Mouse (Mus musculus) embryonic facial prominence, embryonic 14.5 days (tissue): ENCODE measurements around the gene Nkapd1. TPM values are rescaled to one million over a fixed set of nuclear protein-coding genes. Genes with fewer than 3 reads are reported as not detected.
"Not testable (repeated sequence)": the region's sequence is repeated elsewhere in the genome, so short reads cannot be mapped to it uniquely, and the experiment has no call there.

Experiments
- ATAC-seq: fragments of 200-750 bp; cut with Nextera tagmentation; 2 replicates; pipeline ENCODE4 v1.8.0; 2017; ENCODE audit warnings: low read depth, moderate number of reproducible peaks, moderate TSS enrichment
- DNase-seq: peaks from one replicate; pipeline ENCODE4 v3.0.0-alpha.2; 2015; ENCODE audit warnings: low spot score
- H3K27ac ChIP-seq: fragments of 300-500 bp; sonication (generic); replicated peaks from 2 replicates; pipeline ENCODE4 v1.5.1; 2014; ENCODE audit warnings: low read depth, mild to moderate bottlenecking, low read length, moderate library complexity
- H3K27me3 ChIP-seq: fragments of 300-500 bp; sonication (generic); replicated peaks from 2 replicates; pipeline ENCODE4 v1.6.1; 2014; ENCODE audit warnings: low read length; ENCODE audit not compliant: control insufficient read depth, insufficient read depth
- H3K36me3 ChIP-seq: fragments of 300-500 bp; sonication (generic); 2 replicates; pipeline ENCODE4 v1.6.1; 2014; ENCODE audit warnings: low read length, mixed read lengths; ENCODE audit not compliant: control insufficient read depth, insufficient read depth
- H3K4me1 ChIP-seq: fragments of 300-500 bp; sonication (generic); 2 replicates; pipeline ENCODE4 v1.6.1; 2014; ENCODE audit warnings: antibody characterized with exemption, low read length; ENCODE audit not compliant: control insufficient read depth, insufficient read depth
- H3K4me2 ChIP-seq: fragments of 300-500 bp; sonication (generic); 2 replicates; pipeline ENCODE4 v1.6.1; 2014; ENCODE audit warnings: low read depth, mild to moderate bottlenecking, low read length, moderate library complexity, mixed read lengths
- H3K4me3 ChIP-seq: fragments of 300-500 bp; sonication (generic); 2 replicates; pipeline ENCODE4 v1.5.1; 2014; ENCODE audit warnings: low read depth, mild to moderate bottlenecking, low read length
- H3K9ac ChIP-seq: fragments of 300-500 bp; sonication (generic); 2 replicates; pipeline ENCODE4 v1.6.1; 2014; ENCODE audit warnings: low read depth, mild to moderate bottlenecking, low read length, moderate library complexity, mixed read lengths
- H3K9me3 ChIP-seq: fragments of 300-500 bp; sonication (generic); 2 replicates; pipeline ENCODE4 v1.6.1; 2016; ENCODE audit warnings: low read length; ENCODE audit not compliant: control insufficient read depth
- WGBS: fragments of 180-500 bp; shearing (Covaris S2); extraction: QIAGEN DNeasy Blood & Tissue Kit; methylation state at CpG from one replicate; pipeline ENCODE4 v1.1.7; 2014; 5-methylcytosine and 5-hydroxymethylcytosine counted together
- polyA plus RNA-seq: library from polyadenylated mRNA; unstranded; fragments of >200 nt; fragmentation: Nextera tagmentation; extraction: Ambion mirVana; gene quantifications from 2 replicates; pipeline ENCODE4 v1.2.1, GENCODE M21; 2014

Nkapd1 gene
- polyA plus RNA-seq, 1 experiment from 2014 or later, result 24.3 TPM

GRCm38 (mm10) chr9:50646826-50647370 is 29.6 kb upstream of the Nkapd1 start:
- H3K4me2 ChIP-seq, result no peak overlapping the region
- H3K27me3 ChIP-seq, result no peaks in the 10 kb centered on the region
- no peak overlapping the region for H3K27ac ChIP-seq
- WGBS, result 77% methylated on average over 10 of the region's 10 CpGs
- no peaks in the 10 kb centered on the region for H3K9me3 ChIP-seq
- peaks cover 88% of the 10 kb centered on the region for H3K36me3 ChIP-seq
- no peak overlapping the region for H3K4me3 ChIP-seq
- DNase-seq, result no peak
- H3K9ac ChIP-seq, result no peak overlapping the region
- H3K4me1 ChIP-seq, result no peaks in the 10 kb centered on the region
- ATAC-seq, result no peak

- Histone ChIP-seq H3K27ac (no peak overlapping the region), H3K9me3 (no peaks in the 10 kb centered on the region), H3K36me3 (peaks cover 55% of the 10 kb centered on the region), H3K27me3 (no peaks in the 10 kb centered on the region), H3K4me2 (no peak overlapping the region), H3K4me3 (no peak overlapping the region), H3K9ac (no peak overlapping the region), H3K4me1 (no peaks in the 10 kb centered on the region)
- DNase-seq, result no peak
- WGBS, result 95% methylated on average over 11 of the region's 11 CpGs
- ATAC-seq, result no peak
Observed at GRCm38 (mm10) chr9:50634270-50634669, 17.0 kb upstream of the Nkapd1 start.

- Histone ChIP-seq H3K9me3 (no peaks in the 10 kb centered on the region), H3K36me3 (peaks cover 43% of the 10 kb centered on the region), H3K4me3 (no peak overlapping the region), H3K27me3 (no peaks in the 10 kb centered on the region), H3K27ac (no peak overlapping the region), H3K9ac (no peak overlapping the region), H3K4me1 (no peaks in the 10 kb centered on the region), H3K4me2 (no peak overlapping the region)
- DNase-seq (no peak), ATAC-seq (no peak)
- 55% methylated on average over 2 of the region's 2 CpGs for WGBS
Observed at GRCm38 (mm10) chr9:50633059-50633458, 15.8 kb upstream of the Nkapd1 start.

- Histone ChIP-seq H3K4me2 (no peak overlapping the region), H3K36me3 (peaks cover 34% of the 10 kb centered on the region), H3K27me3 (no peaks in the 10 kb centered on the region), H3K4me1 (no peaks in the 10 kb centered on the region), H3K4me3 (no peak overlapping the region), H3K9ac (no peak overlapping the region), H3K9me3 (no peaks in the 10 kb centered on the region), H3K27ac (no peak overlapping the region)
- DNase-seq (no peak), ATAC-seq (no peak)
- 84% methylated on average over 6 of the region's 6 CpGs for WGBS
Observed at GRCm38 (mm10) chr9:50632016-50632688, 14.9 kb upstream of the Nkapd1 start.

GRCm38 (mm10) chr9:50630903-50631302 is 13.6 kb upstream of the Nkapd1 start:
- not testable (repeated sequence) for H3K4me1 ChIP-seq, H3K27me3 ChIP-seq, H3K27ac ChIP-seq, ATAC-seq, H3K9ac ChIP-seq, H3K9me3 ChIP-seq, H3K4me3 ChIP-seq, DNase-seq, H3K4me2 ChIP-seq
- H3K36me3 ChIP-seq, result peaks cover 22% of the 10 kb centered on the region
- WGBS, result 94% methylated on average over 6 of the region's 8 CpGs

GRCm38 (mm10) chr9:50617794-50618330 is 598 bp upstream of the Nkapd1 start:
- Histone ChIP-seq H3K4me3 (peak overlapping the region; percentile 75), H3K4me1 (peaks cover 8% of the 10 kb centered on the region; the same call in 1 of the 2 replicates), H3K9me3 (no peaks in the 10 kb centered on the region), H3K27ac (no peak overlapping the region), H3K9ac (no peak overlapping the region; the same call in 1 of the 2 replicates), H3K36me3 (peaks cover 25% of the 10 kb centered on the region), H3K27me3 (no peaks in the 10 kb centered on the region), H3K4me2 (peak overlapping the region; percentile 75)
- WGBS, result 57% methylated on average over 9 of the region's 9 CpGs
- ATAC-seq (no peak), DNase-seq (no peak)

GRCm38 (mm10) chr9:50616161-50616560 is 1.1 kb downstream of the Nkapd1 start:
- peak overlapping the region; percentile 75 for H3K4me2 ChIP-seq
- peak overlapping the region; percentile 82 for H3K9ac ChIP-seq
- peak overlapping the region; percentile 75 for H3K4me3 ChIP-seq
- no peaks in the 10 kb centered on the region for H3K9me3 ChIP-seq
- H3K27me3 ChIP-seq, result no peaks in the 10 kb centered on the region
- peak overlapping the region; percentile 92 for H3K27ac ChIP-seq
- no peak for ATAC-seq
- no peak for DNase-seq
- H3K36me3 ChIP-seq, result peaks cover 41% of the 10 kb centered on the region
- 32% methylated on average over 11 of the region's 11 CpGs for WGBS
- H3K4me1 ChIP-seq, result peaks cover 8% of the 10 kb centered on the region; the same call in 1 of the 2 replicates

- 85% methylated on average over 4 of the region's 4 CpGs for WGBS
- Histone ChIP-seq H3K4me3 (no peak overlapping the region), H3K4me1 (peaks cover 8% of the 10 kb centered on the region; the same call in 1 of the 2 replicates), H3K27me3 (no peaks in the 10 kb centered on the region), H3K9me3 (no peaks in the 10 kb centered on the region), H3K36me3 (peaks cover 76% of the 10 kb centered on the region), H3K4me2 (no peak overlapping the region), H3K27ac (no peak overlapping the region), H3K9ac (no peak overlapping the region)
- no peak for ATAC-seq
- DNase-seq, result no peak
Observed at GRCm38 (mm10) chr9:50612115-50612514, 5.1 kb downstream of the Nkapd1 start.
